Mouse (Mus musculus) forebrain, embryonic 11.5 days (tissue): ENCODE measurements at regions not wholly inside any gene's neighbourhood (a gene's known extent, or its start where the extent isn't known, plus 50 kb on each side); places are given as distances from the start of the nearest gene placed in this dataset.

Experiments
- ATAC-seq: fragments of 200-750 bp; cut with Nextera tagmentation; replicated peaks from 2 replicates; pipeline ENCODE4 v1.8.0; 2017; ENCODE audit warnings: moderate TSS enrichment; ENCODE audit not compliant: low FRiP score
- DNase-seq: peaks from one replicate; pipeline ENCODE4 v3.0.0-alpha.2; 2017; ENCODE audit warnings: low spot score
- H3K27ac ChIP-seq: fragments of 300-500 bp; sonication (generic); 2 replicates; pipeline ENCODE4 v1.5.1; 2014; ENCODE audit warnings: low read depth, low read length
- H3K27me3 ChIP-seq: fragments of 300-500 bp; sonication (generic); 2 replicates; pipeline ENCODE4 v1.6.1; 2014; ENCODE audit warnings: mild to moderate bottlenecking, low read length, mixed read lengths; ENCODE audit not compliant: control insufficient read depth, insufficient read depth
- H3K36me3 ChIP-seq: fragments of 300-500 bp; sonication (generic); 2 replicates; pipeline ENCODE4 v1.6.1; 2014; ENCODE audit warnings: mild to moderate bottlenecking, low read length, moderate library complexity, mixed read lengths; ENCODE audit not compliant: control insufficient read depth, insufficient read depth
- H3K4me1 ChIP-seq: fragments of 300-500 bp; sonication (generic); replicated peaks from 2 replicates; pipeline ENCODE4 v1.6.1; 2014; ENCODE audit warnings: low read length, mixed read lengths; ENCODE audit not compliant: control insufficient read depth, insufficient read depth
- H3K4me2 ChIP-seq: fragments of 300-500 bp; sonication (generic); 2 replicates; pipeline ENCODE4 v1.6.1; 2014; ENCODE audit warnings: low read depth, mild to moderate bottlenecking, low read length, moderate library complexity, mixed read lengths; ENCODE audit not compliant: severe bottlenecking
- H3K4me3 ChIP-seq: fragments of 300-500 bp; sonication (generic); 2 replicates; pipeline ENCODE4 v1.5.1; 2014; ENCODE audit warnings: low read depth, low read length
- H3K9ac ChIP-seq: fragments of 300-500 bp; sonication (generic); 2 replicates; pipeline ENCODE4 v1.6.1; 2014; ENCODE audit warnings: low read length
- H3K9me3 ChIP-seq: fragments of 300-500 bp; sonication (generic); 2 replicates; pipeline ENCODE4 v1.6.1; 2016; ENCODE audit warnings: low read length, mixed read lengths; ENCODE audit not compliant: control insufficient read depth
- WGBS: fragments of 180-500 bp; shearing (Covaris S2); extraction: QIAGEN DNeasy Blood & Tissue Kit; methylation state at CpG from one replicate; pipeline ENCODE4 v1.1.7; 2014; 5-methylcytosine and 5-hydroxymethylcytosine counted together

DNA sequence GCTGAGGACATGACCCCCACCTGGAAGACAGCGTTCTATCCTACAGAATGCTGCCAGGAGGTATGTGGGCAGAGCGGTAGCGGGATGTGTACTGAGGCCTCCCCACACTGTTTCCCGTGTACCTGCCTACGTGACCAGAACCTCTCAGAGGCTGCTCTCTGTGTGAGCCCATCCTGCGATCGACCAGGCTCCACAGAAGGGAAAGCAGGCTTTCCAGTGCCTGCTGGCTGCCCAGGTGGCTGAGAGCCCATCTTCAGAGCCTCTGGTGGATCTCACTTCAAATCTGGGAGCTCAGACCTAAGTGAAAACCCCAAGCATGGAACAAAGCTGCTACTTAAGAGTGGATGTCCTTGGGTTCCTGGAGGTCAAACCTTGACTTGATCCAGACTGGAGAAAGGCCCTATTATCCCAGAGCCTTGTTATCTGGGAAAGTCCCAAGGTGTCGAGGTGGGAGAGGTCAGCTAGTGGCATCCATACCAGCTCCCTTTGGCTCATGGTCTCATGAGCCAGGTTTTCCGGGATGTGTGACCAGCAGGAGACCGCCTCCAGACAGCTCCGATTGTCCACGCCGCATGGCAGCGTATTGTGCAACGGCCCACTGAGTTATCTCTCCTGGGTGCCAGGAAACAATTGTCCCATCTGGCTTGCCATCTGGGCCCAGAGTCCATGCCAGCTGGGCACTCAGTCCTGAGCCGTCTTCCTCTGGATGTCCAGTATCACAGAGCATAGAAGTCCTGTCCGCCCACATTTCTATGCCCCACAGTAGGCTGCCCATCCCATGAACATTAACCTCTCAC lies 303.5 kb upstream of the Dio3 start:
- no peak overlapping the region for H3K27ac ChIP-seq
- no peak overlapping the region for H3K4me2 ChIP-seq
- no peaks in the 10 kb centered on the region for H3K36me3 ChIP-seq
- no peaks in the 10 kb centered on the region for H3K4me1 ChIP-seq
- ATAC-seq = no peak
- no peak overlapping the region for H3K4me3 ChIP-seq
- DNase-seq = no peak
- H3K27me3 ChIP-seq = no peaks in the 10 kb centered on the region
- H3K9ac ChIP-seq = no peak overlapping the region
- WGBS = 88% methylated on average over 17 of the region's 17 CpGs
- H3K9me3 ChIP-seq = no peaks in the 10 kb centered on the region

DNA sequence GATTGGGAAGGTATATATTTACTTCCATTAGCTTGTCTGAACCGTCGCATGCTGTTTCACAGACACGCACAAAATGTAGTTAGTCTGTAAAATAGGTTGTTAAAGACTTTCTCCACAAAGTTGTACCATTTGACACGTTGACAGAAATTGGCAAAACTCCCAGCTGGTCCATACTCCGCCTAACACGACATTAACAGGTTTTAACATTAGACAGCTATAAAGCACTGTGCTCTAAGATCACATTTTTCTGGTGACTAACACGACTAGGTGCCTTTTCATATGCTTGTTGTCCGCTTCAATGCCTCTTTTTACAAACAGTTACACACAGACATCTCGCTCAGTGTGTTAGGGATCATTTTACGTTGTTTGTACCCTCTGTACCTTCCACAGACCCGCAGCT lies 294.2 kb upstream of the Dio3 start:
- ATAC-seq (no peak), DNase-seq (no peak)
- H3K27ac ChIP-seq = no peak overlapping the region
- no peak overlapping the region for H3K9ac ChIP-seq
- no peaks in the 10 kb centered on the region for H3K27me3 ChIP-seq
- H3K9me3 ChIP-seq = no peaks in the 10 kb centered on the region
- 81% methylated on average over 11 of the region's 11 CpGs for WGBS
- no peaks in the 10 kb centered on the region for H3K4me1 ChIP-seq
- H3K4me3 ChIP-seq = no peak overlapping the region
- no peak overlapping the region for H3K4me2 ChIP-seq
- H3K36me3 ChIP-seq = no peaks in the 10 kb centered on the region

DNA sequence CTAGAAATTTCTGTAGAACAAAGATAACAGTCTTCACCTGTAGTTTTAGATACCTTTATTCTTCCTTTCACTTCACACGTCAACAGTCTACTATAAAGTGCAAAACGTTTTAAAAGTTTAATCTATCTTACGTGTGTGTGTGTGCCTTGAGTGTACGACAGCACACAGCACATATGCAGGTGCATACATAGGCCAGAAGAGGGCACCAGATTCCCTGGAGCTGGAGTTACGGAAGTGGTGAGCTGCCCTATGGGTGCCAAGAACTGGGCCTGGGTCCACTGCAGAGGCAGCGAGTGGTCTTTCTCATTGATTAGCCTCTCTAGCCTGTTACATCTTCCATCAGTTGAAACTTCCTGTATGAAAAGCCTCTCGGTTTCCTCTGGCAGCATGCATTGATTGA lies 285.5 kb upstream of the Dio3 start:
- 89% methylated on average over 7 of the region's 7 CpGs for WGBS
- no peak overlapping the region for H3K9ac ChIP-seq
- ATAC-seq = no peak

DNA sequence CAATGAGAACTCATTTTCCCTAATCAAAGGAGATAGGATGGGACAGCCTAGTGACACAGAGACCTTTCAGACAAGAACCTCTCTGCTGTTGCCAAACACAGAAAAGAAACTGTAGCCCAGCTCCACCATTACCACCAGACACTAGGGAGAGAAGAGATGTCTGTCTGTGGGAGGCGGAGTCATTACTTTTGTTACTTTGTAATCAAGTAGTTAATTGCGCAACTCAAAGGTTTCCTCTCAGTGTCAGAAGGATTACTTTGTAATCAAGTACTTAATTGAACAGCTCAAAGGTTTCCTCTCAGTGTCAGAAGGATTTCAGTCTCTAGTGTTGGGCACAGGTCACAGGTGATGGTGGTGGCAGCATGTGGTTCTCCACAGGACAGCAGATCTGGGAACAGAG lies 276.2 kb upstream of the Dio3 start:
- Histone ChIP-seq H3K4me2 (no peak overlapping the region), H3K36me3 (no peaks in the 10 kb centered on the region)
- 94% methylated on average over 2 of the region's 2 CpGs for WGBS

More for the DNA sequence above, 285.5 kb upstream of the Dio3 start:
- Histone ChIP-seq H3K27ac (no peak overlapping the region), H3K4me2 (no peak overlapping the region), H3K4me1 (no peaks in the 10 kb centered on the region), H3K27me3 (no peaks in the 10 kb centered on the region), H3K4me3 (no peak overlapping the region), H3K9me3 (peaks cover 5% of the 10 kb centered on the region; the same call in 1 of the 2 replicates), H3K36me3 (no peaks in the 10 kb centered on the region)
- no peak for DNase-seq

DNA sequence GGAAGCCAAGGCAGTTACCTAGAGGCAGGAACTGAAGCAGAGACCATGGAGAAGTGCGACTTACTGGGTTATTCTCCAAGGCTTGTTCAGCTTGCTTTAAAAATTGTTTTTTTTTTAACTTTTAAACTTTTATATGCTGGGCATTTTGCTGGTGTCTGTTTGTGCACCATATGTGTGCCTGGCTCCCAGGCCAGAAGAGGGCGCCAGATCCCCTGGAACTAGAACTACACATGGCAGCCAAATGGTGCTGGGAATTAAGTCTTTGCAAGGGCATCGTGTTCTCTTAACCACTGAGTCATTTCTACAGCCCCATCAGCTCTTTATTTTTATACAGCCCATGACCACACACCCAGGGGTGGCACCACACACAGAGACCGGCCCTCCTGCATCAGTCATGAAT lies 269.7 kb upstream of the Dio3 start:
- Histone ChIP-seq H3K36me3 (no peaks in the 10 kb centered on the region), H3K4me1 (no peaks in the 10 kb centered on the region), H3K4me2 (no peak overlapping the region), H3K9me3 (no peaks in the 10 kb centered on the region), H3K4me3 (no peak overlapping the region), H3K27ac (no peak overlapping the region), H3K27me3 (no peaks in the 10 kb centered on the region), H3K9ac (no peak overlapping the region)
- no peak for DNase-seq
- 40% methylated on average over 4 of the region's 4 CpGs for WGBS
- no peak for ATAC-seq

More for the DNA sequence above, 276.2 kb upstream of the Dio3 start:
- H3K9ac ChIP-seq = no peak overlapping the region
- H3K27me3 ChIP-seq = no peaks in the 10 kb centered on the region
- H3K9me3 ChIP-seq = no peaks in the 10 kb centered on the region
- DNase-seq (no peak), ATAC-seq (no peak)
- no peak overlapping the region for H3K4me3 ChIP-seq
- no peaks in the 10 kb centered on the region for H3K4me1 ChIP-seq
- no peak overlapping the region for H3K27ac ChIP-seq

DNA sequence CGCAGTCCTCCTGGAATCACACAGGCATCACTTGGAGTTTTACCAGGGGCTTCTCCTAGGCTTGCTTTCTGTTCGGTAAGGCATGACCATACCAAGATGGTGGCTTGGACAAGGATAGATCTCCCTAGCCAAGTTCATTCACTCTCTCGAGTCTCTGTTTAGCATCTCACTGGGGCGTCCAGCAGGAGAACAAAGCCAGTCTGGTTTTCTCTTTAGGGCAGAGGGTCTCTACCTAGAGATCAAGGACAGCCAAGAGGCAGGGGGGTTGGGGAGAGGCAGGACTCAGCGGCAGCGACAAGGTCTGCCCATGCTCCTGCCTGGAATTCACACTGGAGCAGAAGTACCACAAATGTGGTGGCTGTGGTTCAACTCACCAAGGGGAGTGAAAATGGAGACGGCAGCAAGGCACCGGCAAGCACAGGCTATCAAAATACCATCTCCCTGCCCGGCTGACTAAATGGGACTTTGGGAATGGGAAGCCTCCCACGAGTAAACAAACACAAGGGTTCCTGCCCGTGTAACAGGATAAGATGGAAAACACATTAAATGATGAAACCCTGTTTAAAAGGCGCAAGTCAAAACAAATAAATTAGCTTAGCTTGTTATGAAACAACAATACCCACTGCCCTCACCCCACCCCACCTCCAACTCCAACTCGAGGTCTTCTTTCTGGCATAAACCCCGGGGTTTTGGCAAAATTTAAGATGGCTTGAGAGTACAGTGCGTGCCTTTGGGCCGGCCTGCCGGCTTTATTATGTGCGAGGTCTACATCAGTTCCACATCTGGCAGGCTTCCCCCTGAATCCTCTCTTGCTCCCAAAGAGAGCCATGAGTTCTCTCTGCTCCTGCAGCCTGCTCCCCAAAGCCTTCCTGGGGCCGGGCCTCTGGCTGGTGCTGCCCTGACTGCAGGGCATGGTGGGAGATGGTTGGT lies 258.1 kb upstream of the Dio3 start:
- no peak overlapping the region for H3K4me3 ChIP-seq
- H3K36me3 ChIP-seq = no peaks in the 10 kb centered on the region
- WGBS = 76% methylated on average over 19 of the region's 19 CpGs
- DNase-seq = no peak
- H3K27me3 ChIP-seq = no peaks in the 10 kb centered on the region
- no peaks in the 10 kb centered on the region for H3K9me3 ChIP-seq
- no peak for ATAC-seq
- H3K27ac ChIP-seq = no peak overlapping the region
- H3K4me1 ChIP-seq = peaks cover 3% of the 10 kb centered on the region; the same call in 1 of the 2 replicates
- H3K9ac ChIP-seq = no peak overlapping the region
- no peak overlapping the region for H3K4me2 ChIP-seq

DNA sequence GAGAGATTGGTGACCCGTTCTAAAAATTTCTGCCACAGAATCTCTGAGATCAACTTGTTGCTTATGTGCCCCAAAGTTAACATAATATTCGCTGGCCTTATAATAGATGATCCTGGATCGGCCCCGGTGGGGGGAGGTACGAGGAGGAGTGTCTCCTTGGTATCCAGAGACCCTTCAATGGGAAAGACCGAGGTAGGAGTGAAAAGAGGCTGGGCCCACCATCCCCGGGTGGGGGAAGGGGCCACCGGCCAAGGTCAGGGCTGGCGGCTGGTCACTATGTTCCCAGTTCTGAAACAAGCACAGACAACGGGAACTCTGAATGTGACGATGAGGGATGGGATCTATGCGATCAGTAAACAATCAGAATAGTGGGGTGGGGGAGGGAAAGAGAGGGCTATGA lies 257.2 kb upstream of the Dio3 start:
- H3K27me3 ChIP-seq = no peaks in the 10 kb centered on the region
- H3K4me1 ChIP-seq = peaks cover 9% of the 10 kb centered on the region; the same call in 1 of the 2 replicates
- no peak overlapping the region for H3K4me2 ChIP-seq
- no peak for ATAC-seq
- H3K9ac ChIP-seq = no peak overlapping the region
- H3K9me3 ChIP-seq = no peaks in the 10 kb centered on the region
- WGBS = 88% methylated on average over 12 of the region's 12 CpGs
- no peak overlapping the region for H3K27ac ChIP-seq
- no peak for DNase-seq
- H3K4me3 ChIP-seq = no peak overlapping the region
- H3K36me3 ChIP-seq = no peaks in the 10 kb centered on the region

DNA sequence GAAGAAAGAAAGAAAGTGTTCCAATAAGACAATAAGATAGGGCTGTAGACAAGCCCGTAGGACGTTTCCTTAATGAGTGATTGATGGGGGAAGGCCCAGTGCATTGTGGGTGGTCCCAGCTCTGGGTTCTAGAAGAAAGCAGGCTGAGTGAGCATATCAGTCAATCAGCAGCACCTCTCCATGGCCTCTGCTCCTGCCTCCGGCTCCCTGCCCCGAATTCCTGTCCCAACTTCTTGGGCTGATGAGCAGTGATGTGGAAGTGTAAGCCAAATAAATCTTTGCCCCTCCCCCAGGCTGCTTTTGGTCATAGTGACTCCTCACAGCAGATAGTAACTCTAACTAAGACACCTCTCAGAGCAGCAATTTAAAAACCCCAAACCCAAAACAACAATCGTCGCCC lies 256.2 kb upstream of the Dio3 start:
- H3K9me3 ChIP-seq = no peaks in the 10 kb centered on the region
- H3K36me3 ChIP-seq = no peaks in the 10 kb centered on the region
- no peak overlapping the region for H3K9ac ChIP-seq
- no peak overlapping the region for H3K27ac ChIP-seq
- ATAC-seq = no peak
- H3K4me2 ChIP-seq = no peak overlapping the region
- H3K4me3 ChIP-seq = no peak overlapping the region
- peaks cover 9% of the 10 kb centered on the region; the same call in 1 of the 2 replicates for H3K4me1 ChIP-seq
- no peaks in the 10 kb centered on the region for H3K27me3 ChIP-seq
- DNase-seq = no peak
- 77% methylated on average over 6 of the region's 6 CpGs for WGBS
